In the genomic region with DNA sequence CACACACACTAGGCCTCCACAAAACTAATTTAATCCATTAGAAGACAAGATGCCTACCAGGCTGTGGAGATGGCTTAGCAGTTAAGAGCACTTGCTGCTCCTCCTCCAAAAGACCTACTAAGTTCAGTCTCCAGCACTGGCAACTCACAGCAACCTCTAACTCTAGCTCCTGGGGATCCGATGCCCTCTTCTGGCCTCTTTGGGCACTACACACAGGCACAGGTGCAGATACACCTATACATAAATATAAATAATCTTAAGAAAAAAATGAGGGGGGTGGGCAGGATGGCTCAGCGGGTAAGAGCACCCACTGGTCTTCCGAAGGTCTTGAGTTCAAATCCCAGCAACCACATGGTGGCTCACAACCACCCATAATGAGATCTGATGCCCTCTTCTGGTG, we compare ENCODE assay signal across 12 mouse cellular contexts. TPM values are rescaled to one million over a fixed set of nuclear protein-coding genes. Genes with fewer than 3 reads are reported as not detected.
DNase-seq lines count a peak whose midpoint lies in the region; ATAC-seq lines count a peak whose summit lies in the region.
"Had no signal": no experiment of that assay in that cellular context is flagged by ENCODE, and none has a peak within 500 bp of the region (broad histone marks: within the 10 kb centered on the region; RNA-seq: fewer than 3 reads in every experiment).

No protein-coding gene starts in this region.

- no peak overlapping the region for H3K9ac ChIP-seq in hindbrain, embryonic 13.5 days
- H3K9ac ChIP-seq: liver, embryonic 15.5 days had no signal

- 0 out of 2 replicates have a peak, but pooled peaks have one; percentile 34 for ATAC-seq in erythroblast, adult 5-6 weeks (replicated peaks; ENCODE audit: low FRiP score, poor library complexity, severe bottlenecking)
- ATAC-seq in hindbrain, embryonic 13.5 days (ENCODE audit: low FRiP score): no peak

- peaks cover 9% of the 10 kb centered on the region; the same call in 1 of the 2 replicates for H3K36me3 ChIP-seq in hindbrain, embryonic 13.5 days
- H3K36me3 ChIP-seq: liver, embryonic 15.5 days had no signal

- H3K4me3 ChIP-seq in hindbrain, embryonic 13.5 days: no peak overlapping the region
- H3K4me3 ChIP-seq: liver, embryonic 15.5 days had no signal

- WGBS in hindbrain, embryonic 13.5 days: 24% methylated on average over 3 of the region's 3 CpGs

- peak; percentile 40 to 57 for DNase-seq in kidney, postnatal 25 days
- DNase-seq in kidney, adult 9 months: no peak
- DNase-seq in 416B (ENCODE audit: low read depth): peak; percentile 53
- peak; percentile 43 for DNase-seq in CD4-positive helper T cell, adult 2 months (ENCODE audit: low read depth, low spot score)
- no peak for DNase-seq in left cerebral cortex, postnatal 4 days
- DNase-seq: embryo, embryonic 11 days; heart, postnatal 10 days; right cerebral cortex, postnatal 14 days had no signal

- intact Hi-C loops in left cerebral cortex, postnatal 4 days (cut with DNase I): no loop called here

- peaks cover 62% of the 10 kb centered on the region for H3K27me3 ChIP-seq in hindbrain, embryonic 13.5 days

- no peak overlapping the region for H3K4me2 ChIP-seq in hindbrain, embryonic 13.5 days
- H3K4me2 ChIP-seq: liver, embryonic 15.5 days had no signal

- no peak overlapping the region for H3K27ac ChIP-seq in hindbrain, embryonic 13.5 days
- H3K27ac ChIP-seq: liver, embryonic 15.5 days had no signal

- H3K9me3 ChIP-seq in hindbrain, embryonic 13.5 days: no peaks in the 10 kb centered on the region
- H3K9me3 ChIP-seq: liver, embryonic 15.5 days had no signal

- H3K4me1 ChIP-seq in hindbrain, embryonic 13.5 days (replicated peaks): peaks cover 51% of the 10 kb centered on the region

RNA-seq across cellular contexts. Expression of gene Kcnk4, which starts 2.0 kb away (rescaled TPM):
- total RNA-seq in erythroblast, adult 5-6 weeks (2015; ENCODE audit: low replicate concordance): not detected in 2 replicates
- not detected in 2 replicates for total RNA-seq in erythroblast, adult 5-6 weeks (2017; ENCODE audit: low replicate concordance)
- 1.7 and 2.2 TPM in 2 replicates for polyA plus RNA-seq in hindbrain, embryonic 13.5 days (2015; fragmentation: Nextera tagmentation; extraction: Ambion mirVana)
- 10 to 100 TPM; 13.8 to 15.5 TPM for total RNA-seq in left cerebral cortex, postnatal 4 days (2021)
- polyA plus RNA-seq: large intestine, adult 2 months had no signal

RNA-seq across cellular contexts. Expression of gene Bad, which starts 5.4 kb away (rescaled TPM):
- 2.1 and 4.8 TPM in 2 replicates for total RNA-seq in erythroblast, adult 5-6 weeks (2015; ENCODE audit: low replicate concordance)
- total RNA-seq in erythroblast, adult 5-6 weeks (2017; ENCODE audit: low replicate concordance): 5.0 and 9.5 TPM in 2 replicates
- polyA plus RNA-seq in hindbrain, embryonic 13.5 days (2015; fragmentation: Nextera tagmentation; extraction: Ambion mirVana): 83.1 and 86.9 TPM in 2 replicates
- total RNA-seq in left cerebral cortex, postnatal 4 days (2021): 10 to 100 TPM; 46.2 to 47.1 TPM

RNA-seq across cellular contexts. Expression of gene Gpr137, which starts 6.0 kb away (rescaled TPM):
- total RNA-seq in erythroblast, adult 5-6 weeks (2015; ENCODE audit: low replicate concordance): 3.3 and 5.8 TPM in 2 replicates
- 4.2 and 7.2 TPM in 2 replicates for total RNA-seq in erythroblast, adult 5-6 weeks (2017; ENCODE audit: low replicate concordance)
- polyA plus RNA-seq in hindbrain, embryonic 13.5 days (2015; fragmentation: Nextera tagmentation; extraction: Ambion mirVana): 53.1 and 54.7 TPM in 2 replicates
- total RNA-seq in left cerebral cortex, postnatal 4 days (2021): 10 to 100 TPM; 56.8 to 63.6 TPM

RNA-seq across cellular contexts. Expression of gene Catsperz, which starts 11.1 kb away (rescaled TPM):
- not detected in 2 replicates for total RNA-seq in erythroblast, adult 5-6 weeks (2015; ENCODE audit: low replicate concordance)
- total RNA-seq in erythroblast, adult 5-6 weeks (2017; ENCODE audit: low replicate concordance): not detected in 2 replicates
- 0.86 and 1.00 TPM in 2 replicates for polyA plus RNA-seq in hindbrain, embryonic 13.5 days (2015; fragmentation: Nextera tagmentation; extraction: Ambion mirVana)
- 10 to 100 TPM in 1 of 2 experiments, 1 to 10 TPM in 1; 6.2 to 11.1 TPM for total RNA-seq in left cerebral cortex, postnatal 4 days (2021)
- total RNA-seq: heart, postnatal 10 days had no signal

RNA-seq across cellular contexts. Expression of gene Esrra, which starts 14.7 kb away (rescaled TPM):
- 3.1 and 5.2 TPM in 2 replicates for total RNA-seq in erythroblast, adult 5-6 weeks (2015; ENCODE audit: low replicate concordance)
- 2.4 and 4.2 TPM in 2 replicates for total RNA-seq in erythroblast, adult 5-6 weeks (2017; ENCODE audit: low replicate concordance)
- polyA plus RNA-seq in hindbrain, embryonic 13.5 days (2015; fragmentation: Nextera tagmentation; extraction: Ambion mirVana): 15.8 and 16.6 TPM in 2 replicates
- 10 to 100 TPM; 30.4 to 32.7 TPM for total RNA-seq in left cerebral cortex, postnatal 4 days (2021)

Comparison
In these comparisons a context has a peak if more than half of its experiments do, and no peak if none do; other contexts are left out.
1. DNase-seq: peak in kidney, postnatal 25 days (2 of 2), 416B (single experiment) and CD4-positive helper T cell, adult 2 months (single experiment); none in kidney, adult 9 months (single experiment) and left cerebral cortex, postnatal 4 days (single experiment).
2. RNA of gene Kcnk4, which starts 2.0 kb away (total RNA-seq): 13.8 to 15.5 TPM in left cerebral cortex, postnatal 4 days; not detected in erythroblast, adult 5-6 weeks; every median in the first group is over 10 times any median in the second.
3. RNA of gene Bad, which starts 5.4 kb away (total RNA-seq): 46.2 to 47.1 TPM in left cerebral cortex, postnatal 4 days; 2.1 to 9.5 TPM in erythroblast, adult 5-6 weeks; every median in the first group is over 4 times any median in the second.
4. RNA of gene Gpr137, which starts 6.0 kb away (total RNA-seq): 56.8 to 63.6 TPM in left cerebral cortex, postnatal 4 days; 3.3 to 7.2 TPM in erythroblast, adult 5-6 weeks; every median in the first group is over 4 times any median in the second.